Mouse (Mus musculus) monocyte, adult 5-6 weeks (primary cell): ENCODE measurements around the gene Lyzl4. TPM values are rescaled to one million over a fixed set of nuclear protein-coding genes. Genes with fewer than 3 reads are reported as not detected.

Source experiments
- ATAC-seq: fragments of 153-309, 156-312 bp; replicated peaks from 2 replicates; pipeline ENCODE4 v1.8.0; 2017; ENCODE audit warnings: mild to moderate bottlenecking; ENCODE audit not compliant: low TSS enrichment, insufficient number of reproducible peaks, severe bottlenecking, poor library complexity, low FRiP score
- total RNA-seq: library from RNA; stranded (forward); fragments of 200-1000, 200-491, 200-594 nt; gene quantifications from 3 replicates; pipeline ENCODE4 v1.2.3, GENCODE M21; 2017

Lyzl4 gene
- total RNA-seq, 1 experiment from 2014 or later = not detected

- ATAC-seq = no peak
Observed at GRCm38 (mm10) chr9:121555395-121556000, 86.4 kb downstream of the Lyzl4 start.

GRCm38 (mm10) chr9:121553643-121554042 is 88.3 kb downstream of the Lyzl4 start:
- no peak for ATAC-seq

- no peak for ATAC-seq
Observed at GRCm38 (mm10) chr9:121550327-121550771, 91.5 kb downstream of the Lyzl4 start.

GRCm38 (mm10) chr9:121549444-121549843 is 92.5 kb downstream of the Lyzl4 start:
- ATAC-seq = no peak

GRCm38 (mm10) chr9:121549010-121549409 is 92.9 kb downstream of the Lyzl4 start:
- ATAC-seq = no peak

- no peak for ATAC-seq
Observed at GRCm38 (mm10) chr9:121547431-121547830, 94.5 kb downstream of the Lyzl4 start.

- ATAC-seq = no peak
Observed at GRCm38 (mm10) chr9:121541530-121541929, 100.4 kb downstream of the Lyzl4 start.

GRCm38 (mm10) chr9:121532626-121533025 is 109.3 kb downstream of the Lyzl4 start:
- no peak for ATAC-seq

- no peak for ATAC-seq
Observed at GRCm38 (mm10) chr9:121528605-121529357, 113.1 kb downstream of the Lyzl4 start.

Other genes starting within 250 kb of the Lyzl4 start
- gene Cck, start 146.4 kb downstream of the Lyzl4 start, total RNA-seq = not detected in 3 replicates
- 0.29 to 0.78 TPM (median 0.32 TPM) in 3 replicates for gene Vipr1, start 620 bp upstream of the Lyzl4 start, total RNA-seq
- 1.1 to 4.3 TPM (median 3.0 TPM) in 3 replicates for gene Sec22c, start 63.4 kb upstream of the Lyzl4 start, total RNA-seq
- 14.6 to 46.7 TPM (median 28.7 TPM) in 3 replicates for gene Ss18l2, start 68.2 kb upstream of the Lyzl4 start, total RNA-seq
- gene Nktr, start 77.1 kb upstream of the Lyzl4 start, total RNA-seq = 193 to 365 TPM (median 198 TPM) in 3 replicates
- gene Zfp651, start 117.2 kb upstream of the Lyzl4 start, total RNA-seq = not detected in 3 replicates
- not detected in 3 replicates for gene Klhl40, start 135.5 kb upstream of the Lyzl4 start, total RNA-seq
- gene Hhatl, start 150.4 kb upstream of the Lyzl4 start, total RNA-seq = not detected in 3 replicates
- gene Ccdc13, start 197.4 kb upstream of the Lyzl4 start, total RNA-seq = 0.53 to 0.58 TPM in 2 of 3 replicates, not detected in the other
- 32.4 to 39.0 TPM (median 35.7 TPM) in 3 replicates for gene Higd1a, start 216.3 kb upstream of the Lyzl4 start, total RNA-seq